Mouse (Mus musculus): ENCODE measurements around the gene Sorcs3.

Gene Sorcs3

DNA sequence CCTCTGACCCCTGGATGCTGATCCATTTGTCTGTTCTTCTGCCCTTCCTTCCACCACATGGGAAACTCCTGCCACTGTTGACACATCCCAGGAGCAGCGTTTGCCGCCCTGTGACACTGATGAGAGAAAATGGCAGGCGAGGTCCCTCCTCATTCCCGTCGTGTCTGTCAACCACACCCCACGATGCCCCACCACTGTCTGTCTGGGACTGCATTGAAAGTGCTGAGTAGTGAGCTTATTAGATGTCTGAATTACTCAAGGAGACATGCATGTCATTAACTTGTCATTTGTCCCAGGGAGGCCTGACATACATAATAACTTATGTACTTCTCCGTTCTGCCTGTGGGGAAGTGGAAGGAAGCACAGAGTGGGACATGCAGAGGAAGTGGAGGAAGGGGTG lies 137.6 kb downstream of the Sorcs3 start:
- CTCF ChIA-PET, result interaction anchor here in 1 of 4 experiments (1.5 kb wide), 1 partner anchor 12 kb away, joined by 5 read pairs; no protein-coding TSS in a partner anchor

DNA sequence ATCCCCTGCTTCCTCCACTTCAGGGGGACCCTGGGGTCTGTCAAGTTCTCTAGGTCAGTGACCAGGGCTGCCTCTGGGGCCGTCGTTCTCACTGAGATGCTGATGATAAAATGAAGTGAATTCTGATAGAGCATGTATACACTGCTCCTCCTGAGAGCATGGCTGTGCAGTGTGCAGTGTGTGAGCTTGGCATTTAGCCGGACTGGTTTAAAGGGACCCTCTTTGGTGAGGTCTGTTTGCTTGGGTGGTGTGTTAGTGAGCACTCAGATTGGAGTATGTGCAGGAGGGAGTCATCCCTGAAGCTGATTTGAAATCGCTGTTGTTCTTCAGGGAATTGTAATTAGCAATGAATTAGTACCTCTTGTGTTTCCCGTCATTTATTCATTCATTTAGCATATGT lies 141.3 kb downstream of the Sorcs3 start:
- ChIA-PET POLR2A (no interaction called here), CTCF (interaction anchor here in 1 of 4 experiments (0.5 kb wide), 1 partner anchor 358 kb away, joined by 5 read pairs; no protein-coding TSS in a partner anchor)

More for the DNA sequence above, 137.6 kb downstream of the Sorcs3 start:
- POLR2A ChIA-PET, result no interaction called here

DNA sequence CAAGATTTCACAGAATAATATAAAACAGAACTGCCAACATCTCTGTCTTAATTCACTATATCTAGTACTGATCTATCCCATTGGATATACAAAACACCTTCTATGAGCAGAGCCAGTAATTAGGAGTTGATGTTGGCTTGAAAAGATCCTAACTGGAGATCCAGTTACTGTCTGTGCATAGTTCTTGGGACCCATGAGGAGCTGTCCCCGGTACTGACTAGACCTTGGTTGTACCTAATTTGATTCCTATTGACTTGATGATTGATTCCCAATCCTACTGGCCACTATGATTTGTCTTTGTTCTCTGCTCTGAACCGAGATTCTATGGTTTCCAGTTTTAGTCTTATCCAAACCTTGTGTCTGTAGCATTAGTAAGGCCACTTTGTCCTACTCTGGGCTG lies 151.0 kb downstream of the Sorcs3 start:
- ChIA-PET POLR2A (no interaction called here), CTCF (interaction anchor here in 1 of 4 experiments (1.0 kb wide), 1 partner anchor 25 kb away, joined by 4 read pairs; no protein-coding TSS in a partner anchor)

GRCm38 (mm10) chr19:48362167-48362566 lies 156.3 kb downstream of the Sorcs3 start:
- ChIA-PET POLR2A (no interaction called here), CTCF (no interaction called here)

DNA sequence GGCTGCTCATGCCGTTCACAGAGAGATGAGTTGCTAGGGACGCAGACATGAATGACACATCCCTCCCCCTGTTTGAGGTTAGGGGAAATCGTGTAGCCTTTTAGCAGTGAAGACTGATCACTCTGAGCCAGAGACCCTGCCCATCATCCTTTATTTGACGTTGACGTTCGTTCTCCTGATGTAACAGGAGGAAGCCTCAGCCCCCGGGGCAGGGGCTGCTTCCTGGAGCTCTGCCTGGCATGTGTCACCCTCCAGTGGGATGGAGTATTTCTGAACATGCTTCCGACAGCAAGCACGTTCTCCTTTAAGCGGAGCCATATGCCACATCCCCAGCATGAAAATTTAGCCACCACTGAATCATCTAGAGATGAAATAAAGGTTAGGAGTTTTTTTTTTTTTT lies 162.2 kb downstream of the Sorcs3 start:
- ChIA-PET POLR2A (no interaction called here), CTCF (no interaction called here)

DNA sequence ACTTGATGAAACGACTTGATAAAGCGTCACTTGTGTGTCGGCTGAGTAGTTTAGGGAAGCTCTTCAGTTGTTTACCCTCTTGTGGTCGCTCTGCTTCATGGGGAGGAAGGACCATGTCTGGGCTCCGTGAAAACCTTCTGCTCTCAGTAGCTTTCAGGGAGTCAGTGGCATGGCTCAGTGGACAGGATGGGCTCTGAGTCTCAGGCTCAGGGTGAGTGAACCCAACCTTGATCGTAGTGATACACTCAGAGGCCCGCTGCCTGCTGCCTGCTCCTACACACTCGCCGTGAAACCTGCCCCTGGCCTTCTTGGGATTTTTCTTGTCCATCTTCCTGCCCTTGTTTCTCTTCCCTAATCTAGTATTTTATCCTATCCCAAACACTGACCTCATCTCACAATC lies 166.0 kb downstream of the Sorcs3 start:
- POLR2A ChIA-PET, result no interaction called here
- CTCF ChIA-PET, result interaction anchor here in 1 of 4 experiments (0.7 kb wide), 1 partner anchor 42 kb away, joined by 4 read pairs; no protein-coding TSS in a partner anchor

GRCm38 (mm10) chr19:48378006-48378540 lies 172.2 kb downstream of the Sorcs3 start:
- ChIA-PET POLR2A (no interaction called here), CTCF (no interaction called here)

DNA sequence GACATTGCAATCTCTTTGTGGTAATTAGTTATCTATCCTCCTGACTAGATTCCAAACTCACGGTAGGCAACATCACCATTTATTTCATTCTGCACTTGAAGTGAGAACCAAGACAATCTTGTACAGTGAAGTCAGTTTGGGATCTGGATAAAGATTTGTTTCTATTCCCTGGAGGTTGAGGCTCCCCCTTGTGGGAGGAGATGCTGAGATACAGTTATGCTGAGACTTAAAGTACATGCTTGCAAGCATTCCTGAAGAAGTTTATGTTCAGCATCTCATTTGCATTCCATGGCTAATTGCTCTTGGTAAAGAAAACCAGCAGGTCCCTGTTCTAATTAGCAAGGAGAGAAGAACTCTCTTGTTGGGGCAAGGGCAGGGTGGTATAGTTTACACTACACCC lies 185.7 kb downstream of the Sorcs3 start:
- POLR2A ChIA-PET, result no interaction called here
- CTCF ChIA-PET, result no interaction called here

- ChIA-PET CTCF (interaction anchor here in 1 of 4 experiments (0.8 kb wide), 1 partner anchor 9 kb away, joined by 3 read pairs; no protein-coding TSS in a partner anchor), POLR2A (interaction anchor here in 1 of 4 experiments (0.7 kb wide), 1 partner anchor 15 kb away, joined by 3 read pairs; no protein-coding TSS in a partner anchor)
Measured at GRCm38 (mm10) chr19:48404774-48405495, 199.1 kb downstream of the Sorcs3 start.

DNA sequence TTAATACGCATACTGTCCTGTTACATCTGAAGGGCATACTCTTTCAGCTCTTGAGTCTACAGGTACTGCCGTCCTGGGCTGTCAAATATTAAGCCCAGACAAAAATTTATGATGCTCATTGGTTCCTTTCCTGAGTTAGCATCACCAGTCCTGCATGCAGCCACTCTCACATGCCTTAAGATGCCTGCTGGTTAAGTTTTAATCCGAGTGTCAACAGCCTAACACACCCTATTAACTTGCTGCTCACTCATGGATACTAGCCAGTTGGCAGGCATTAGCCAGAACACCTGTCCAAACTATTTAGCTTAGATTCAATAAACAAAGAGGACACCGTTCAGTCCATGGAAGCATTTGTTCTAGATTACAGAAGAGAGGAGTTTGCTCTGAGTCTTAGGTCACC lies 202.4 kb downstream of the Sorcs3 start:
- CTCF ChIA-PET, result no interaction called here
- POLR2A ChIA-PET, result no interaction called here

DNA sequence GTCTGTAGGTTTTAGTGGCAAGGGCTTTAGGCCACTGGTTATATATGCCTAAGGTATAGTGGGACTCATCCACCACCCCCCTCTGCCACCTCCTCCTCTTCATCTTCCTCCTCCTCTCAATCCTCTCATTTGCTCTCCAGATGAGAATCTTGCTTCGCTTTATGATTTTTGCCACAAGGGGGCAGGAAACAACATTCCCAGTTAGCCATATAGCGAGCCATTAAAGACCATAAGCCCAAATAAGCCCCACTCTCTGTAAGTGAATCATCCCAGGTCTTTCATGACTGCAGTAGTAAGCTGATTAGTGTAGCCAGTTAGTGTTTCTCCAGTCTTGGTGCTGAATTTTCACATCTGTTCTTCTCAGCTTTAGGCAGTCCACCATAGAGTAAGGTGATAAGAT lies 205.5 kb downstream of the Sorcs3 start:
- ChIA-PET POLR2A (no interaction called here), CTCF (no interaction called here)

- ChIA-PET CTCF (interaction anchor here in 2 of 4 experiments (0.5 to 1.4 kb wide), 2 partner anchors 10 to 42 kb away, joined by 3 to 4 read pairs; no protein-coding TSS in a partner anchor), POLR2A (no interaction called here)
Measured at GRCm38 (mm10) chr19:48413836-48414235, 208.0 kb downstream of the Sorcs3 start.

- CTCF ChIA-PET, result no interaction called here
- POLR2A ChIA-PET, result no interaction called here
Measured at GRCm38 (mm10) chr19:48418356-48418755, 212.5 kb downstream of the Sorcs3 start.

GRCm38 (mm10) chr19:48429263-48429662 lies 223.4 kb downstream of the Sorcs3 start:
- ChIA-PET CTCF (no interaction called here), POLR2A (interaction anchor here in 1 of 4 experiments (0.5 kb wide), 1 partner anchor 18 kb away, joined by 6 read pairs; no protein-coding TSS in a partner anchor)

DNA sequence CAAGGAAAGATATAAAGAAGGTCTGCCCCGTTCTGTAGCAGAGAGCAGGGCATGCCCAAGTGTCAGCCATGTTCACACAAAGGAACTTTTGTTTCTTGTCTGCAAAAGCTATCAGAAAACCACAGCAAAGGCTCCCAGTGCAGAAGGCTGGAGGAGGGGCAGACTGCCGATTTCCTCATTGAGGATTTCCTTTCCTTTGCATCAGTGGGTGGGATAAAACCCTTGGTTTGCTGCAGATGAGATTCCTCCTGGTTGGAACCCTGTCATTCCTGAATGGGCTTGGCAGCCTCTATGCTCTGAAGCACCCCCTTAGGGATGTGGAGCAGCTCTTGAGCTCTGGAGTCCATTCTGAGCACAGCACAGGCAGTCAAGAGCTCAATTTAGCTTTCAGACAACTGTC lies 223.9 kb downstream of the Sorcs3 start:
- POLR2A ChIA-PET, result interaction anchor here in 1 of 4 experiments (0.5 kb wide), 1 partner anchor 17 kb away, joined by 6 read pairs; no protein-coding TSS in a partner anchor
- CTCF ChIA-PET, result no interaction called here

DNA sequence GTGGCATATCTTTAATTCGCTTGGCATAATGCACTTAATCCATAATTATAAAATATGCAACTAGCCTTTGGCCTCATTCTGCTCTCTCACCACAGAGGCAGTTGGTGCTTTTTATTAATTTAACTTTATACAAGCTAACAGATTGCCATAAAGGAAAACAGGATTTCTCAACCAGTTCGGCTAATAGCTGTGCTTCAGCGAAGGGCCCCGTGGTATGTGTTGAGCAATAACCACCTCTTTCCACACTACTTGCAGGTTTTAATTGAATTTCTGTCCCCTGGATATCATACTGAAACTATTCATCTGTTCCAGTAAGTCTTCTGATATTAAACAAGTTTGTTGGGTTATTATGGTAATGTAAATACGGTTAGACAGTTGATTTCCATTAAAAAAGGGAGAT lies 224.5 kb downstream of the Sorcs3 start:
- POLR2A ChIA-PET, result no interaction called here

DNA sequence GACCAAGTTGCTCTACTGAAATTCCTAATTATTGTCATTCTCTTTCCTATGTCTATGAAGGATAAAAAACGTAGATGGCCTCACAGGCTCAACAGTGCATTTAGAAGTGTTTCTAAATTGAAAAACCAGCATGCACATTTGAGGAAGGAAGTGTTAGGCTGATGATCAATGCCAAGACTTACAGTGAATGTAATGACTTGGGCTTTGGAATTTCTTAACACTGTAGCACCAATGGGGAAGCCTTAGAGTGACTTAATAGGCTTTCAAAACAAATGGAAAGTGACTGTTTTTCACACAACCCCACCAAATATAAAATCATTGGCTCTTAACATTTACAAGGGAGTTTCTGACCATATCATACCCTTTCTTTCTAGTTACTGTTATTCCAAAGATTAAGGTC lies 232.6 kb downstream of the Sorcs3 start:
- POLR2A ChIA-PET, result no interaction called here
- CTCF ChIA-PET, result no interaction called here

More for the DNA sequence above, 224.5 kb downstream of the Sorcs3 start:
- CTCF ChIA-PET, result no interaction called here

DNA sequence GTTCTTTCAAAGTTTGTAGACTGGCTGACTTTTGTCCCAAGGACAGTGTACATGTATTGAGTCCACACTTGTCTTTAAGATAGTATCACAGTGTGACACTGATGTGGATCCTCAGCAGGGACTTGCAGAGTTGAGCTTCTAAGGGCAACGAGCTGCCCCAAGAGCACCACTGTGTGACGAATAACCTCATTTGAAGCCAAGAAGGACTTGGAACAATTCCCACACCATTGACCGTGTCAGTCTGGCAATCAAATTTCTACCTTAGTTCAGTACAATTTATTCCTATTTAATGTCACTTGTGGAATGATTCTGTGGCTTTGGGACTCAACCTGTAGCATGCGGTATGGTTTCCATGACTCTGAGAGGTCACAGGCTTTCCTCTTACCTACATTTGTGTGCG lies 255.3 kb downstream of the Sorcs3 start:
- ChIA-PET CTCF (no interaction called here), POLR2A (no interaction called here)

DNA sequence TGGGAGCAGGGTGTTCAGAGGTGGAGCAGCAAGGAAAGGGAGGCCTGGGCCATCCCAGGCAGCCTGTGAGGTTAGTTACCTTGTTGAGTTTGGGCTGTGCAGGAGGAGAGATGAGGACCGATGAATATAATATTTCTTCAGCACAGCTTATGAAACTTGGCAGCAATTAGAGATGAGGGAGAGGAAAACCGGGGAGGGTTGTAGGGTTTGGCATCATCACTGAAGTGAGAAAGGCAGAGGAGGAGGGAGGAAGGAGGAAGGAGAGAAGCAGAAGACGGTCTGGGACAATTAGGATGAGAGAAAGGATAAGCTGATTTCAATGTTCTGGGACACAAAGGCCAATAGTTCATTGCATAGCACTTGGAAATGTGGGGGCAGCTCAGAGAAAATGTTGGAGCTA lies 256.6 kb downstream of the Sorcs3 start:
- POLR2A ChIA-PET, result no interaction called here
- CTCF ChIA-PET, result no interaction called here

- ChIA-PET POLR2A (no interaction called here), CTCF (no interaction called here)
Measured at GRCm38 (mm10) chr19:48463494-48463893, 257.7 kb downstream of the Sorcs3 start.

- ChIA-PET POLR2A (no interaction called here), CTCF (no interaction called here)
Measured at GRCm38 (mm10) chr19:48467471-48467870, 261.6 kb downstream of the Sorcs3 start.

Data from embryonic stem cell, embryonic (primary cell).